Mouse (Mus musculus) ES-CJ7 (cell line): ENCODE measurements at regions not wholly inside any gene's neighbourhood (a gene's known extent, or its start where the extent isn't known, plus 50 kb on each side); places are given as distances from the start of the nearest gene placed in this dataset.

ENCODE experiments used
- DNase-seq: peaks from one replicate; pipeline ENCODE4 v3.0.0; 2011; ENCODE audit warnings: low read depth, low spot score

GRCm38 (mm10) chr15:34027111-34027510, 330.6 kb downstream of the 9430069I07Rik start:
- DNase-seq: peak; percentile 61

GRCm38 (mm10) chr15:34025396-34025795, 332.3 kb downstream of the 9430069I07Rik start:
- no peak for DNase-seq

- DNase-seq: peak; percentile 85
Observed at GRCm38 (mm10) chr15:34021857-34022256, 335.8 kb downstream of the 9430069I07Rik start.

- peak; percentile 84 for DNase-seq
Observed at GRCm38 (mm10) chr15:34016397-34017156, 341.1 kb downstream of the 9430069I07Rik start.

- DNase-seq: peak; percentile 73
Observed at GRCm38 (mm10) chr15:34008591-34008990, 349.1 kb downstream of the 9430069I07Rik start.

- DNase-seq: no peak
Observed at GRCm38 (mm10) chr15:33992383-33992782, 365.3 kb downstream of the 9430069I07Rik start.

GRCm38 (mm10) chr15:33975077-33975476, 382.6 kb downstream of the 9430069I07Rik start:
- peak; percentile 16 for DNase-seq

GRCm38 (mm10) chr15:33973466-33973865, 384.2 kb downstream of the 9430069I07Rik start:
- no peak for DNase-seq

- DNase-seq: no peak
Observed at GRCm38 (mm10) chr15:33969409-33969808, 388.3 kb downstream of the 9430069I07Rik start.

GRCm38 (mm10) chr15:33935013-33935664, 422.5 kb downstream of the 9430069I07Rik start:
- DNase-seq: no peak

- no peak for DNase-seq
Observed at GRCm38 (mm10) chr15:33926446-33926845, 431.2 kb downstream of the 9430069I07Rik start.

- DNase-seq: no peak
Observed at GRCm38 (mm10) chr15:33924094-33924890, 433.4 kb downstream of the 9430069I07Rik start.

GRCm38 (mm10) chr15:33914891-33915290, 442.8 kb downstream of the 9430069I07Rik start:
- DNase-seq: no peak

GRCm38 (mm10) chr15:33906727-33907479, 450.8 kb downstream of the 9430069I07Rik start:
- DNase-seq: no peak

- DNase-seq: peak; percentile 49
Observed at GRCm38 (mm10) chr15:33896076-33896475, 461.6 kb downstream of the 9430069I07Rik start.

GRCm38 (mm10) chr15:33890606-33891005, 467.1 kb downstream of the 9430069I07Rik start:
- DNase-seq: peak; percentile 38

- DNase-seq: no peak
Observed at GRCm38 (mm10) chr15:33888865-33889368, 468.8 kb downstream of the 9430069I07Rik start.

- DNase-seq: no peak
Observed at GRCm38 (mm10) chr15:33862224-33862752, 495.4 kb downstream of the 9430069I07Rik start.

GRCm38 (mm10) chr15:33825435-33826088, 532.1 kb downstream of the 9430069I07Rik start:
- DNase-seq: no peak

- no peak for DNase-seq
Observed at GRCm38 (mm10) chr15:33824826-33825225, 532.8 kb downstream of the 9430069I07Rik start.
